Mouse (Mus musculus) adrenal gland, adult (tissue): ENCODE measurements around the gene Slc5a10.

Source experiments
- DNase-seq, 2 experiments: peaks; one replicate each; pipeline ENCODE4 v3.0.0; 2022 to 2023; ENCODE audit warnings: low spot score in 1 of 2; ENCODE audit not compliant: inconsistent age in 2 of 2

Gene Slc5a10

DNA sequence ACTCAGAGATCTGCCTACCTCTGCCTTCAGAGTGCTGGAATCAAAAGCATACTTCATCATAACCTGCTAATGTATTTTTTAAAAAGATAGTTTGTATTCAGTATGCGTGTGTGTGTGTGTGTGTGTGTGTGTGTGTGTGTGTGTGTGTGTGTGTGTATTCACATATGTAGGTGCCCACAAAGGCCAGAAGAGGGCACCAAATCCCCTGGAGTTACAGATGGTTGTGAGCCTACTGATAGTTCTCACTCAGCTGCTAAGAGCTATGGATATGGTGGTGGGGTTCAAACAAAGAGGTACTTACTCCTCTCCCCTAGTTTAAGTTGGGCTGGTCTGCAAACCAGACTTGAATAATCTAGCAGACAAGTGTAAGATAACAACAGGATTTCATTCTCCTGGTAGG, 94.1 kb downstream of the Slc5a10 start:
- DNase-seq, result no peak

DNA sequence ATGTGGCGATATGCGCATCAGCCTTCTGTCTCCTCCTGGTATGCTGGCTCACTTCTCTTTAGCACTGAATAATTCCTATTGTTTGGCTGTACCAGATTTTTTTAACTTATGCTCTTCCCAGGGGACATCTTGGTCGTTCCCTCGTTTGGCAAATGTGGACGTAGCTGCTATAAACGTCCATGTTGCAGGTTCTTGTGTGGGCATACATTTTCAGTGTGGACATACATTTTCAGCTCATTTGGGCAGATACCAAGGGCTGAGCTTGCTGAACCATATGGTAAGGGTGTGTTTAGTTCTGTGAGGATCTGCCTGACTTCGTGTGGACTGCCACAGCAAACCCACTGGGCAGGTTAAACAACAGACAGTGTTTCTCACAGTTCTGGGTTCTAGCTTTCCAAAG, 95.5 kb downstream of the Slc5a10 start:
- no peak for DNase-seq
